Mouse (Mus musculus) forebrain, embryonic 16.5 days (tissue): ENCODE measurements around the gene Olfml2a. TPM values are rescaled to one million over a fixed set of nuclear protein-coding genes. Genes with fewer than 3 reads are reported as not detected.

Source experiments
- ATAC-seq: fragments of 200-750 bp; cut with Nextera tagmentation; 2 replicates; pipeline ENCODE4 v1.8.0; 2017; ENCODE audit warnings: mild to moderate bottlenecking, moderate library complexity
- H3K27ac ChIP-seq: fragments of 300-500 bp; sonication (generic); 2 replicates; pipeline ENCODE4 v1.5.1; 2014; ENCODE audit warnings: low read length, control low read depth
- H3K27me3 ChIP-seq: fragments of 300-500 bp; sonication (generic); replicated peaks from 2 replicates; pipeline ENCODE4 v1.6.1; 2014; ENCODE audit warnings: low read length; ENCODE audit not compliant: control insufficient read depth, insufficient read depth
- H3K36me3 ChIP-seq: fragments of 300-500 bp; sonication (generic); 2 replicates; pipeline ENCODE4 v1.6.1; 2014; ENCODE audit not compliant: control insufficient read depth, insufficient read depth
- H3K4me1 ChIP-seq: fragments of 300-500 bp; sonication (generic); replicated peaks from 2 replicates; pipeline ENCODE4 v1.6.1; 2014; ENCODE audit warnings: low read length; ENCODE audit not compliant: control insufficient read depth, insufficient read depth
- H3K4me2 ChIP-seq: fragments of 300-500 bp; sonication (generic); 2 replicates; pipeline ENCODE4 v1.6.1; 2014; ENCODE audit warnings: mild to moderate bottlenecking, low read length, control low read depth
- H3K4me3 ChIP-seq: fragments of 300-500 bp; sonication (generic); replicated peaks from 2 replicates; pipeline ENCODE4 v1.5.1; 2014; ENCODE audit warnings: mild to moderate bottlenecking, low read length, control low read depth
- H3K9ac ChIP-seq: fragments of 300-500 bp; sonication (generic); replicated peaks from 2 replicates; pipeline ENCODE4 v1.6.1; 2014; ENCODE audit warnings: low read depth, low read length, control low read depth
- H3K9me3 ChIP-seq: fragments of 300-500 bp; sonication (generic); 2 replicates; pipeline ENCODE4 v1.6.1; 2016; ENCODE audit warnings: low read length; ENCODE audit not compliant: control insufficient read depth
- WGBS: fragments of 180-500 bp; shearing (Covaris S2); extraction: QIAGEN DNeasy Blood & Tissue Kit; methylation state at CpG from one replicate; pipeline ENCODE4 v1.1.7; 2014; 5-methylcytosine and 5-hydroxymethylcytosine counted together
- polyA plus RNA-seq: library from polyadenylated mRNA; unstranded; fragments of >200 nt; fragmentation: Nextera tagmentation; extraction: Ambion mirVana; gene quantifications from 2 replicates; pipeline ENCODE4 v1.2.1, GENCODE M21; 2015

The Olfml2a gene
- polyA plus RNA-seq, 1 experiment from 2014 or later: 2.6 TPM

GRCm38 (mm10) chr2:38973223-38973622 lies 41.4 kb downstream of the Olfml2a start:
- Histone ChIP-seq H3K9ac (no peak overlapping the region), H3K4me2 (no peak overlapping the region), H3K9me3 (no peaks in the 10 kb centered on the region), H3K27ac (no peak overlapping the region), H3K4me1 (no peaks in the 10 kb centered on the region), H3K27me3 (no peaks in the 10 kb centered on the region), H3K4me3 (no peak overlapping the region), H3K36me3 (no peaks in the 10 kb centered on the region)
- 52% methylated on average over 2 of the region's 2 CpGs for WGBS
- ATAC-seq: no peak

- H3K4me3 ChIP-seq: no peak overlapping the region
- H3K36me3 ChIP-seq: no peaks in the 10 kb centered on the region
- WGBS: 72% methylated on average over 7 of the region's 7 CpGs
- no peaks in the 10 kb centered on the region for H3K27me3 ChIP-seq
- no peak for ATAC-seq
- no peak overlapping the region for H3K4me2 ChIP-seq
- no peak overlapping the region for H3K27ac ChIP-seq
- H3K9me3 ChIP-seq: no peaks in the 10 kb centered on the region
- H3K9ac ChIP-seq: no peak overlapping the region
- no peaks in the 10 kb centered on the region for H3K4me1 ChIP-seq
These were observed 41.9 kb downstream of the Olfml2a start for GRCm38 (mm10) chr2:38973701-38974100.

DNA sequence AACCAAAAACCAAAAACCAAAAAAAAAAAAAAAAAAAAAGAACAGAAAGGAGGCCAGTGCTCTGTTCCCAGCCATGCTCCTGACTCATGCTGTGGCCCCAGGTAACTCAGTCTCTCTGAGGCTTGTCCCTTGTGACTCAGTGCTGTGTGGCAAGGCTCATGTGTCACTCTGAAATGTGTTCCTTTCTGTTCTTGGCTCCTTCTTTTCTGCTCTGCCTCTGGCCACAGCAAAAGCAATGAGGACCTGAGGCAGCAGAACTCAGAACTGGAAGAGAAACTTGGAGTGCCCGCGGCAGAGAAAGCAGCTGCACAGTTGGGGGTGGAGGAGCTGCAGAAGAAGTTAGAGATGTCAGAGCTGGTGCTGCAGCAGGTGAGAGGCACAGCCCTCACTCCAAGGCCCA lies 42.4 kb downstream of the Olfml2a start:
- 42% methylated on average over 2 of the region's 2 CpGs for WGBS
- Histone ChIP-seq H3K4me3 (no peak overlapping the region), H3K4me1 (no peaks in the 10 kb centered on the region), H3K27ac (no peak overlapping the region), H3K9me3 (no peaks in the 10 kb centered on the region), H3K9ac (no peak overlapping the region), H3K27me3 (no peaks in the 10 kb centered on the region), H3K4me2 (no peak overlapping the region), H3K36me3 (no peaks in the 10 kb centered on the region)
- ATAC-seq: no peak

GRCm38 (mm10) chr2:38975181-38975580 lies 43.4 kb downstream of the Olfml2a start:
- no peak overlapping the region for H3K9ac ChIP-seq
- no peak for ATAC-seq
- 88% methylated on average over 3 of the region's 3 CpGs for WGBS
- no peak overlapping the region for H3K4me3 ChIP-seq
- H3K27me3 ChIP-seq: no peaks in the 10 kb centered on the region
- H3K4me2 ChIP-seq: no peak overlapping the region
- H3K27ac ChIP-seq: no peak overlapping the region
- H3K36me3 ChIP-seq: no peaks in the 10 kb centered on the region
- H3K9me3 ChIP-seq: no peaks in the 10 kb centered on the region
- H3K4me1 ChIP-seq: no peaks in the 10 kb centered on the region

- WGBS: 86% methylated on average over 20 of the region's 21 CpGs
These were observed 44.4 kb downstream of the Olfml2a start for GRCm38 (mm10) chr2:38975941-38976805.

DNA sequence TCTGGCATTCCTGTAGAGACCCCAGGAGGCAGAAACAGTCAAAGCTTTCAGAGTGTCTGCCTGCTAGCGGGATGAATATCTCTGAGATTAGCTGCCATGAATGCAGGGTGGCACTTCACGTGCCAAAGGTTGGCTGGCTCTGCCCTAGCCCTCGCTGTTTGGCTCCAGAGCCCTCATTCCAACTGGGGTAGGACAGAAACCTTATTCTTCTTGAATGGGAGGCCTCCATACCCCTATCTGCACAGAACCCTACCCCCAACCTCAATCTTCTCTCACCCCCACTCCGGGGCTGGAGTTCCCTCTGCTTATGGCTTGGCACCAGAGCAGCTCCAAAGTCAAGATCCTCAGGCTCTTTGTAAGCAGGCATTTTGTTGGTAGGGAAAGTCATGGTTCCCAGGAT lies 46.1 kb downstream of the Olfml2a start:
- Histone ChIP-seq H3K4me1 (no peaks in the 10 kb centered on the region), H3K27ac (no peak overlapping the region), H3K36me3 (no peaks in the 10 kb centered on the region), H3K9me3 (no peaks in the 10 kb centered on the region), H3K27me3 (no peaks in the 10 kb centered on the region), H3K9ac (no peak overlapping the region), H3K4me3 (no peak overlapping the region), H3K4me2 (no peak overlapping the region)
- WGBS: 57% methylated on average over 4 of the region's 4 CpGs
- no peak for ATAC-seq

More at GRCm38 (mm10) chr2:38975941-38976805, 44.4 kb downstream of the Olfml2a start:
- Histone ChIP-seq H3K4me3 (no peak overlapping the region), H3K4me2 (no peak overlapping the region), H3K9me3 (no peaks in the 10 kb centered on the region), H3K36me3 (no peaks in the 10 kb centered on the region), H3K4me1 (no peaks in the 10 kb centered on the region), H3K27ac (no peak overlapping the region), H3K9ac (no peak overlapping the region), H3K27me3 (no peaks in the 10 kb centered on the region)
- no peak for ATAC-seq

- Histone ChIP-seq H3K4me1 (no peaks in the 10 kb centered on the region), H3K36me3 (no peaks in the 10 kb centered on the region), H3K4me3 (no peak overlapping the region), H3K9me3 (no peaks in the 10 kb centered on the region), H3K27ac (no peak overlapping the region), H3K27me3 (no peaks in the 10 kb centered on the region), H3K4me2 (no peak overlapping the region), H3K9ac (no peak overlapping the region)
- WGBS: 97% methylated on average over 2 of the region's 2 CpGs
- ATAC-seq: no peak
These were observed 51.7 kb downstream of the Olfml2a start for GRCm38 (mm10) chr2:38983456-38983855.

DNA sequence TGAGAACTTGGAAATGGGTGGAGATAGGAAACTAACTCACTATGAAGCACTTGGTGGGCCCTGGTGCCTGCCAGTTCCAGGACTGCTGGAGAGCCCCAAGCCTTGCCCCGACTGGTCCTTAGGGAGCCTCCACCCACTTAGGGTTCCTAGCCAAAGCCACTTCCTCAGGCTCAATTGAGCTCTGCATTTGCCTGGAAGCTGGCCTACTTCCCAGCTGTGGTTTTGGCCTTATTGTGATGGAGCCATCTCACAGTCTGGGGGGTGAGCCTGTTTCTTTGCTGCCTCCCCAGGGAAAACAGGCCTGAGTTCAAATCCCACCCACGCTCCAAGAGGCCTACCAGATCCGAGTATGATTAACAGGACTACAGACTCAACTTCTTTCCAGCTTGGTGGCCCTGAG lies 54.8 kb downstream of the Olfml2a start:
- WGBS: 62% methylated on average over 3 of the region's 3 CpGs
- no peak for ATAC-seq
- Histone ChIP-seq H3K9ac (no peak overlapping the region), H3K4me3 (no peak overlapping the region), H3K27me3 (no peaks in the 10 kb centered on the region), H3K4me2 (no peak overlapping the region), H3K9me3 (no peaks in the 10 kb centered on the region), H3K27ac (no peak overlapping the region), H3K36me3 (no peaks in the 10 kb centered on the region), H3K4me1 (no peaks in the 10 kb centered on the region)

GRCm38 (mm10) chr2:38987371-38987770 lies 55.6 kb downstream of the Olfml2a start:
- Histone ChIP-seq H3K4me1 (no peaks in the 10 kb centered on the region), H3K36me3 (no peaks in the 10 kb centered on the region), H3K9ac (no peak overlapping the region), H3K4me2 (no peak overlapping the region), H3K27ac (no peak overlapping the region), H3K27me3 (no peaks in the 10 kb centered on the region), H3K9me3 (no peaks in the 10 kb centered on the region), H3K4me3 (no peak overlapping the region)
- WGBS: 60% methylated on average over 1 of the region's 1 CpGs
- no peak for ATAC-seq
